Mouse (Mus musculus) ES-Bruce4 (cell line): ENCODE data around the gene Slc46a3. TPM values are rescaled to one million over a fixed set of nuclear protein-coding genes. Genes with fewer than 3 reads are reported as not detected.

Experiments
- H3K27ac ChIP-seq: 2 replicates; pipeline ENCODE4 v1.5.1; 2012; ENCODE audit warnings: low read length, inconsistent platforms; ENCODE audit not compliant: insufficient read depth
- H3K27me3 ChIP-seq: 2 replicates; pipeline ENCODE4 v1.6.1; 2012; ENCODE audit warnings: mild to moderate bottlenecking, low read length, inconsistent platforms; ENCODE audit not compliant: control insufficient read depth, poor library complexity, insufficient read depth, severe bottlenecking
- H3K36me3 ChIP-seq: 2 replicates; pipeline ENCODE4 v1.6.1; 2012; ENCODE audit warnings: inconsistent platforms, mild to moderate bottlenecking, low read length, moderate library complexity; ENCODE audit not compliant: control insufficient read depth, poor library complexity, insufficient read depth, severe bottlenecking
- H3K4me1 ChIP-seq: one replicate; pipeline ENCODE4 v1.8.1; 2011; ENCODE audit warnings: low read length; ENCODE audit not compliant: control insufficient read depth, insufficient read depth
- H3K4me3 ChIP-seq: 2 replicates; pipeline ENCODE4 v1.5.1; 2011; ENCODE audit warnings: low read depth, mild to moderate bottlenecking, low read length
- H3K9ac ChIP-seq: 2 replicates; pipeline ENCODE4 v1.6.1; 2012; ENCODE audit warnings: low read depth, mild to moderate bottlenecking, inconsistent platforms; ENCODE audit not compliant: poor library complexity, severe bottlenecking
- H3K9me3 ChIP-seq: replicated peaks from 2 replicates; pipeline ENCODE4 v1.6.1; 2012; ENCODE audit warnings: mild to moderate bottlenecking, low read length, inconsistent platforms; ENCODE audit not compliant: control insufficient read depth, poor library complexity, insufficient read depth, severe bottlenecking
- CTCF ChIP-seq: IDR thresholded peaks from one replicate; pipeline ENCODE4 v1.8.1; 2011; ENCODE audit warnings: low read depth, low read length
- EP300 ChIP-seq: IDR thresholded peaks from 2 replicates; pipeline ENCODE4 v1.6.1; 2011; ENCODE audit warnings: low read depth, low read length; ENCODE audit not compliant: insufficient read depth
- POLR2A ChIP-seq: IDR thresholded peaks from one replicate; pipeline ENCODE4 v1.8.1; 2011; ENCODE audit warnings: low read length; ENCODE audit not compliant: insufficient read depth
- polyA plus RNA-seq: library from polyadenylated mRNA; stranded (reverse); fragments of >200 nt; gene quantifications from 2 replicates; pipeline ENCODE4 v1.2.4, GENCODE M21; 2011; ENCODE audit warnings: low read depth; ENCODE audit not compliant: missing spikeins, insufficient read depth, insufficient read length

Slc46a3 gene
- polyA plus RNA-seq, 1 experiment: 2.5 TPM

- H3K27me3 ChIP-seq: no peaks in the 10 kb centered on the region
- no peak overlapping the region for H3K4me3 ChIP-seq
- H3K9me3 ChIP-seq: no peaks in the 10 kb centered on the region
- TF ChIP-seq CTCF: no peak
- TF ChIP-seq EP300: no peak
- no peak for TF ChIP-seq POLR2A
- H3K27ac ChIP-seq: no peak overlapping the region
- H3K4me1 ChIP-seq: peaks cover 3% of the 10 kb centered on the region
- no peaks in the 10 kb centered on the region for H3K36me3 ChIP-seq
- H3K9ac ChIP-seq: no peak overlapping the region
Observed at GRCm38 (mm10) chr5:147924621-147925020, 30.0 kb upstream of the Slc46a3 start.

GRCm38 (mm10) chr5:147918044-147918846 is 23.6 kb upstream of the Slc46a3 start:
- no peak overlapping the region for H3K9ac ChIP-seq
- H3K4me3 ChIP-seq: no peak overlapping the region
- TF ChIP-seq CTCF (no peak), EP300 (no peak), POLR2A (no peak)
- H3K27me3 ChIP-seq: no peaks in the 10 kb centered on the region
- no peaks in the 10 kb centered on the region for H3K9me3 ChIP-seq
- no peaks in the 10 kb centered on the region for H3K36me3 ChIP-seq
- no peak overlapping the region for H3K27ac ChIP-seq
- peaks cover 3% of the 10 kb centered on the region for H3K4me1 ChIP-seq

GRCm38 (mm10) chr5:147916171-147916570 is 21.6 kb upstream of the Slc46a3 start:
- no peak overlapping the region for H3K9ac ChIP-seq
- no peaks in the 10 kb centered on the region for H3K36me3 ChIP-seq
- no peaks in the 10 kb centered on the region for H3K9me3 ChIP-seq
- no peak overlapping the region for H3K4me3 ChIP-seq
- H3K27me3 ChIP-seq: no peaks in the 10 kb centered on the region
- TF ChIP-seq EP300 (no peak), CTCF (no peak), POLR2A (no peak)
- peaks cover 3% of the 10 kb centered on the region for H3K4me1 ChIP-seq
- no peak overlapping the region for H3K27ac ChIP-seq

GRCm38 (mm10) chr5:147915038-147915566 is 20.5 kb upstream of the Slc46a3 start:
- Histone ChIP-seq H3K4me3 (no peak overlapping the region), H3K4me1 (peaks cover 3% of the 10 kb centered on the region), H3K9ac (no peak overlapping the region), H3K36me3 (no peaks in the 10 kb centered on the region), H3K9me3 (no peaks in the 10 kb centered on the region), H3K27ac (no peak overlapping the region), H3K27me3 (no peaks in the 10 kb centered on the region)
- TF ChIP-seq CTCF (peak; percentile 50), EP300 (no peak), POLR2A (no peak)

GRCm38 (mm10) chr5:147913241-147913842 is 18.7 kb upstream of the Slc46a3 start:
- Histone ChIP-seq H3K9me3 (no peaks in the 10 kb centered on the region), H3K9ac (no peak overlapping the region), H3K4me3 (peak overlapping the region; percentile 24; the same call in 1 of the 2 replicates), H3K36me3 (no peaks in the 10 kb centered on the region), H3K27me3 (no peaks in the 10 kb centered on the region), H3K4me1 (peaks cover 3% of the 10 kb centered on the region), H3K27ac (no peak overlapping the region)
- TF ChIP-seq CTCF (no peak), EP300 (no peak), POLR2A (no peak)

GRCm38 (mm10) chr5:147911744-147912143 is 17.1 kb upstream of the Slc46a3 start:
- no peaks in the 10 kb centered on the region for H3K27me3 ChIP-seq
- H3K4me1 ChIP-seq: peaks cover 3% of the 10 kb centered on the region
- H3K9me3 ChIP-seq: 0 out of 2 replicates have a peak, but pooled peaks cover 2% of the 10 kb centered on the region
- no peak overlapping the region for H3K9ac ChIP-seq
- H3K4me3 ChIP-seq: no peak overlapping the region
- H3K27ac ChIP-seq: no peak overlapping the region
- TF ChIP-seq POLR2A: no peak
- H3K36me3 ChIP-seq: no peaks in the 10 kb centered on the region
